Mouse (Mus musculus) C3H10T1/2 (cell line): ENCODE measurements around the gene Krt12. TPM values are rescaled to one million over a fixed set of nuclear protein-coding genes. Genes with fewer than 3 reads are reported as not detected.

Source experiments
- polyA plus RNA-seq, 2 experiments: library from polyadenylated mRNA; unstranded; fragments of >200 nt; fragmentation: generic; extraction: Trizol; gene quantifications; one replicate each; pipeline ENCODE4 v1.2.1; 2012; ENCODE audit warnings: missing spikeins in 2 of 2

Gene Krt12
- not detected for polyA plus RNA-seq

GRCm38 (mm10) chr11:99422159-99422558 lies at the start of gene Krt12:
Krt12 (minus strand) TSS chr11:99422259.

GRCm38 (mm10) chr11:99437972-99438371 lies 15.9 kb upstream of the Krt12 start, which contains the start of gene Krt20:
Krt20 (minus strand) TSS chr11:99438150.

DNA sequence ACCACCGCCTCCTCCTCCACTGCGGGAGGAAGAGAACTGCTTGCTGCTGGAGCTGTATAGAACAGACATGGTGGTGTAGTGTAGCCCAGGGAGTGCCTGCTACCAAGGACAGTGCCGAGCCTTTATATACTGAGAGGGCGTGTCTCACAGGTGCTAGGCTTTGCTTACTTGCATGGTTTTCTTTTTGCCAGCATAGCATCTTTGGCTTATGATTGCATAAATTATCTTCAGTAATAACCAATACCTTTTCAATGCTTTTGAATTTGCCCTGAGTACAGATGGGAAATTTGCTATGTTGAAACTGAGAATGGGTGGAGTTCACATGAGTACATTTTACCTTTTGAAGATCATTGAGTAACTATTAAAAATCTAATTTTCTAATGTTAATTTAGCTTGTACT lies 32.8 kb downstream of the Krt12 start, which contains the start of gene Krt10:
Gene Krt10 (minus strand): TSS at position 101 of the 400 bp plus-strand sequence.

GRCm38 (mm10) chr11:99374803-99375202 lies 47.3 kb downstream of the Krt12 start, which contains the start of gene Krt28:
Krt28 (minus strand) TSS chr11:99374903.

Other genes starting within 250 kb of the Krt12 start
- 100 to 1,000 TPM in 1 of 2 experiments, 10 to 100 TPM in 1; 51.1 to 137 TPM for gene Smarce1, start 191.2 kb downstream of the Krt12 start, polyA plus RNA-seq
- gene Krt222, start 178.2 kb downstream of the Krt12 start, polyA plus RNA-seq = under 1 TPM in 1 of 2 experiments, not detected in 1; 0.01 TPM
- not detected for gene Krt24, start 137.0 kb downstream of the Krt12 start, polyA plus RNA-seq
- not detected for gene Krt25, start 99.3 kb downstream of the Krt12 start, polyA plus RNA-seq
- not detected for gene Krt26, start 84.3 kb downstream of the Krt12 start, polyA plus RNA-seq
- gene Krt27, start 71.2 kb downstream of the Krt12 start, polyA plus RNA-seq = not detected
- gene Krt28, start 47.4 kb downstream of the Krt12 start, polyA plus RNA-seq = under 1 TPM in 1 of 2 experiments, not detected in 1; 0.02 TPM
- gene Krt10, start 32.9 kb downstream of the Krt12 start, polyA plus RNA-seq = 1 to 10 TPM; 2.4 to 8.5 TPM
- not detected for gene Krt20, start 15.9 kb upstream of the Krt12 start, polyA plus RNA-seq
- gene Krt23, start 70.9 kb upstream of the Krt12 start, polyA plus RNA-seq = not detected
- not detected for gene Krt39, start 99.1 kb upstream of the Krt12 start, polyA plus RNA-seq
- not detected for gene Krt40, start 120.9 kb upstream of the Krt12 start, polyA plus RNA-seq
- gene Krtap3-3, start 128.6 kb upstream of the Krt12 start, polyA plus RNA-seq = not detected
- gene Krtap3-2, start 134.6 kb upstream of the Krt12 start, polyA plus RNA-seq = not detected
- gene Gm11939, start 137.2 kb upstream of the Krt12 start, polyA plus RNA-seq = not detected
- not detected for gene Krtap3-1, start 144.4 kb upstream of the Krt12 start, polyA plus RNA-seq
- under 1 TPM in 1 of 2 experiments, not detected in 1; 0.06 TPM for gene Krtap1-5, start 158.8 kb upstream of the Krt12 start, polyA plus RNA-seq
- gene Krtap1-4, start 161.4 kb upstream of the Krt12 start, polyA plus RNA-seq = not detected
- gene Krtap1-3, start 169.1 kb upstream of the Krt12 start, polyA plus RNA-seq = not detected
- gene Krtap9-3, start 175.8 kb upstream of the Krt12 start, polyA plus RNA-seq = not detected
- gene Gm11938, start 181.0 kb upstream of the Krt12 start, polyA plus RNA-seq = not detected
- gene Gm11937, start 187.9 kb upstream of the Krt12 start, polyA plus RNA-seq = not detected
- gene Krtap2-4, start 192.6 kb upstream of the Krt12 start, polyA plus RNA-seq = not detected
- not detected for gene Gm11562, start 198.2 kb upstream of the Krt12 start, polyA plus RNA-seq
- gene Krtap4-1, start 206.0 kb upstream of the Krt12 start, polyA plus RNA-seq = not detected
- not detected for gene Krtap4-2, start 212.8 kb upstream of the Krt12 start, polyA plus RNA-seq
- gene Krtap4-7, start 221.8 kb upstream of the Krt12 start, polyA plus RNA-seq = not detected
- gene Gm11555, start 228.0 kb upstream of the Krt12 start, polyA plus RNA-seq = not detected
- gene Gm11563, start 236.7 kb upstream of the Krt12 start, polyA plus RNA-seq = not detected
- not detected for gene Krtap4-6, start 243.7 kb upstream of the Krt12 start, polyA plus RNA-seq